Comparison of ENCODE assay signal across 19 mouse cellular contexts in genomic region chr3:35900555-35901204, GRCm38 (mm10).
"Had no signal": no experiment of that assay in that cellular context is flagged by ENCODE, and none has a peak within 500 bp of the region (broad histone marks: within the 10 kb centered on the region; RNA-seq: fewer than 3 reads in every experiment).

No protein-coding gene starts in this region.

- DNase-seq: kidney, adult 18-20 months; kidney, adult 9 months; kidney, postnatal 14 days; kidney, postnatal 4 days; left cerebral cortex, postnatal 4 days; lung, adult 2 months; lung, postnatal 14 days; lung, postnatal 4 days; right cerebral cortex, postnatal 4 days; thymus, adult 18-20 months; thymus, postnatal 36 days had no signal

- ATAC-seq: liver, embryonic 12.5 days; midbrain, embryonic 15.5 days had no signal

- H3K27ac ChIP-seq: limb, embryonic 12.5 days; limb, embryonic 15.5 days; liver, embryonic 12.5 days; liver, embryonic 15.5 days; midbrain, embryonic 12.5 days; midbrain, embryonic 15.5 days; neural tube, embryonic 12.5 days; neural tube, embryonic 15.5 days had no signal

- H3K27me3 ChIP-seq: limb, embryonic 12.5 days; limb, embryonic 15.5 days; liver, embryonic 12.5 days; liver, embryonic 15.5 days; midbrain, embryonic 12.5 days; midbrain, embryonic 15.5 days; neural tube, embryonic 12.5 days; neural tube, embryonic 15.5 days had no signal

- H3K4me1 ChIP-seq: limb, embryonic 12.5 days; limb, embryonic 15.5 days; midbrain, embryonic 12.5 days; midbrain, embryonic 15.5 days; neural tube, embryonic 12.5 days; neural tube, embryonic 15.5 days had no signal

- H3K4me3 ChIP-seq: limb, embryonic 12.5 days; limb, embryonic 15.5 days; liver, embryonic 12.5 days; liver, embryonic 15.5 days; midbrain, embryonic 12.5 days; midbrain, embryonic 15.5 days; neural tube, embryonic 12.5 days; neural tube, embryonic 15.5 days had no signal
